Mouse (Mus musculus) neural tube, embryonic 12.5 days (tissue): Measurements from ENCODE around the gene Washc4. TPM values are rescaled to one million over a fixed set of nuclear protein-coding genes. Genes with fewer than 3 reads are reported as not detected.

Experiments used
- ATAC-seq: fragments of 200-750 bp; cut with Nextera tagmentation; 2 replicates; pipeline ENCODE4 v1.8.0; 2017; ENCODE audit warnings: low read depth, mild to moderate bottlenecking, moderate TSS enrichment, moderate library complexity; ENCODE audit not compliant: low FRiP score
- H3K27ac ChIP-seq: fragments of 300-500 bp; sonication (generic); 2 replicates; pipeline ENCODE4 v1.5.1; 2016
- H3K27me3 ChIP-seq: fragments of 300-500 bp; sonication (generic); replicated peaks from 2 replicates; pipeline ENCODE4 v1.6.1; 2016; ENCODE audit warnings: mild to moderate bottlenecking
- H3K36me3 ChIP-seq: fragments of 300-500 bp; sonication (generic); 2 replicates; pipeline ENCODE4 v1.6.1; 2016; ENCODE audit warnings: mild to moderate bottlenecking
- H3K4me1 ChIP-seq: fragments of 300-500 bp; sonication (generic); 2 replicates; pipeline ENCODE4 v1.6.1; 2016
- H3K4me2 ChIP-seq: fragments of 300-500 bp; sonication (generic); replicated peaks from 2 replicates; pipeline ENCODE4 v1.6.1; 2016; ENCODE audit warnings: mild to moderate bottlenecking
- H3K4me3 ChIP-seq: fragments of 300-500 bp; sonication (generic); 2 replicates; pipeline ENCODE4 v1.5.1; 2016
- H3K9ac ChIP-seq: fragments of 300-500 bp; sonication (generic); 2 replicates; pipeline ENCODE4 v1.6.1; 2016; ENCODE audit warnings: mild to moderate bottlenecking
- H3K9me3 ChIP-seq: fragments of 300-500 bp; sonication (generic); 2 replicates; pipeline ENCODE4 v1.6.1; 2016; ENCODE audit warnings: mild to moderate bottlenecking
- WGBS: fragments of 180-500 bp; shearing (Covaris S2); methylation state at CpG from one replicate; pipeline ENCODE4 v1.1.7; 2016; 5-methylcytosine and 5-hydroxymethylcytosine counted together
- polyA plus RNA-seq: library from polyadenylated mRNA; unstranded; fragments of >200 nt; fragmentation: Nextera tagmentation; extraction: Ambion mirVana; gene quantifications from 2 replicates; pipeline ENCODE4 v1.2.1, GENCODE M21; 2016

Gene Washc4
- polyA plus RNA-seq, 1 experiment from 2014 or later, result 36.8 TPM

DNA sequence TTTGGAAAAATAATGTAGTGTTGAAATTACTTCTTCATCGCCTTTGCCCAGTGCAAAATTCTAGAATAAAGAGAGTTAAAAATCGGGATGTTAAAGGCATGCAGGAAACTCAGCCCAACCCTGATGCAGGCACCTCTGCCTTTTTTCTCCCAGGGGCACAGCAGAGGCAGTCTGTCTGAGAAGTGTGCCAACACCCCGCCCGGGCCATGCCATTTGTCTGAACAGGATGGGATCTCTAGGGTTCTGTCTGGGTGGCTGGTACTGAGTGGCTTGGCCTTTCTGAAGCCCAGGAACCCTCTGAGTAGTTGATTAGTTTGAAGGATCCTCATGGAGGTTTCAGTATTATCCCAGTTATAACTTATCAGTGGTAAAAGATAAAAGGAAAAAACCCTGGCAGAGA lies 84.7 kb downstream of the Washc4 start:
- Histone ChIP-seq H3K9me3 (no peaks in the 10 kb centered on the region), H3K36me3 (peaks cover 36% of the 10 kb centered on the region), H3K27ac (no peak overlapping the region), H3K4me1 (no peaks in the 10 kb centered on the region), H3K27me3 (no peaks in the 10 kb centered on the region), H3K4me3 (no peak overlapping the region), H3K4me2 (no peak overlapping the region), H3K9ac (no peak overlapping the region)
- ATAC-seq, result no peak
- 94% methylated on average over 4 of the region's 4 CpGs for WGBS

- ATAC-seq, result no peak
- Histone ChIP-seq H3K27me3 (no peaks in the 10 kb centered on the region), H3K36me3 (peaks cover 33% of the 10 kb centered on the region), H3K27ac (no peak overlapping the region), H3K4me2 (no peak overlapping the region), H3K9ac (no peak overlapping the region), H3K4me3 (no peak overlapping the region), H3K9me3 (no peaks in the 10 kb centered on the region), H3K4me1 (0 out of 2 replicates have a peak, but pooled peaks cover under 1% of the 10 kb centered on the region)
- WGBS, result 92% methylated on average over 12 of the region's 12 CpGs
Measured at GRCm38 (mm10) chr10:83629190-83629781, 85.7 kb downstream of the Washc4 start.

GRCm38 (mm10) chr10:83629878-83630277 lies 86.3 kb downstream of the Washc4 start:
- no peak overlapping the region for H3K4me2 ChIP-seq
- no peak overlapping the region for H3K27ac ChIP-seq
- WGBS, result 96% methylated on average over 5 of the region's 5 CpGs
- H3K36me3 ChIP-seq, result peaks cover 27% of the 10 kb centered on the region
- ATAC-seq, result no peak
- H3K4me3 ChIP-seq, result no peak overlapping the region
- H3K27me3 ChIP-seq, result no peaks in the 10 kb centered on the region
- H3K9ac ChIP-seq, result no peak overlapping the region
- H3K4me1 ChIP-seq, result peaks cover 6% of the 10 kb centered on the region
- no peaks in the 10 kb centered on the region for H3K9me3 ChIP-seq

- Histone ChIP-seq H3K9me3 (no peaks in the 10 kb centered on the region), H3K9ac (no peak overlapping the region), H3K4me3 (no peak overlapping the region), H3K4me1 (peaks cover 10% of the 10 kb centered on the region), H3K36me3 (peaks cover 26% of the 10 kb centered on the region), H3K27me3 (no peaks in the 10 kb centered on the region), H3K27ac (no peak overlapping the region), H3K4me2 (no peak overlapping the region)
- ATAC-seq, result no peak
- 65% methylated on average over 3 of the region's 3 CpGs for WGBS
Measured at GRCm38 (mm10) chr10:83630899-83631298, 87.3 kb downstream of the Washc4 start.

GRCm38 (mm10) chr10:83631775-83632174 lies 88.2 kb downstream of the Washc4 start:
- H3K4me2 ChIP-seq, result no peak overlapping the region
- H3K4me3 ChIP-seq, result no peak overlapping the region
- no peaks in the 10 kb centered on the region for H3K27me3 ChIP-seq
- peaks cover 10% of the 10 kb centered on the region for H3K4me1 ChIP-seq
- no peaks in the 10 kb centered on the region for H3K9me3 ChIP-seq
- H3K9ac ChIP-seq, result no peak overlapping the region
- H3K27ac ChIP-seq, result no peak overlapping the region
- ATAC-seq, result no peak
- peaks cover 26% of the 10 kb centered on the region for H3K36me3 ChIP-seq
- 86% methylated on average over 10 of the region's 10 CpGs for WGBS

DNA sequence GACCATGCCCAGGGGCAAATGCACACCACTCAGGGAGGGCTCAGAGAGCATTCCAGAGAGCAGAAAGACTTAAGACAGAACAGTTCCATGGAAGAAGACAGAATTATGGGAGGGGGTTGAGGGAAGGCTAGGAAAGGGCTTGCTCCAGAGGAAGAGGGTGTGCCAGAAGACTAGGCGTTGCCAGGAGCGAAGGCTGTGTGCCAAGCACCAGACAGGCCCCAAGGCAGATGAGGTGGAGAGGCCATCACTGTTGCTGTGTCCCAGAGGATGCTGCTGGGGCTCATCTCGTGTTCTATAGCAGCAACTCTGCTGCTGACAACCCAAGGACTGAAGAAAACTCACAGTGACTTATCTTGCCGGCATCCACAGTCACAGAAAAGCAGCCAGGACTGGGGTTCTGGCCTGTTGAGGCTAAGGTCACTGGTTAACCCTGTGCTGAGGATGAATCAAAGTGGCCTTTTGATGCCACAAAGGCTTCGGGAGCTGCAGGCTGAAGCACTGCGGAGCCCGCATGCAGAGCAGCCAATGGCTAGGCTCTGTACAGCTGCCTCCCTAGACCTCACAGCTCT lies 89.3 kb downstream of the Washc4 start:
- Histone ChIP-seq H3K27ac (no peak overlapping the region), H3K36me3 (peaks cover 22% of the 10 kb centered on the region), H3K9ac (0 out of 2 replicates have a peak overlapping the region, but pooled peaks have one; percentile 3), H3K9me3 (no peaks in the 10 kb centered on the region), H3K4me2 (no peak overlapping the region), H3K27me3 (no peaks in the 10 kb centered on the region), H3K4me1 (peaks cover 10% of the 10 kb centered on the region), H3K4me3 (no peak overlapping the region)
- ATAC-seq, result no peak
- WGBS, result 81% methylated on average over 7 of the region's 7 CpGs

DNA sequence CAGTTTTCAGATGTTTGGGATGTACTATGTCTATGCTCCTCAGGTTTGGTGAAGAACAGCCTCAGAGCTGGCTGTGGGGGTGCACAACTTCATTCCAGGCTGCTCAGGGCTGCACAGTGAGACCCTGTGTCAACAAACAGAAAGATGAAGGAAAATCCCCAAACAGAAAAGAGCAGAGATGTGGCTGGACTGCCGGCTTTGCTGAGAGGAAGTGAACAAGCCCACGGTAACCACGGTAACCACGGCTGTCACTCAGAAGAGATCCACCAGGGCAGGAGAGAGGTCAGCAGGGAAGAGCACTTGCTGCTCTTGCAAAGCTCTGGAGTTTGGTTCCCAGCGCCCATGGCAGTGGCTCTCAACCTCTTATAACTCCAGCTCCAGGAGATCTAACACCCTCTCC lies 90.9 kb downstream of the Washc4 start:
- no peak overlapping the region for H3K27ac ChIP-seq
- H3K4me3 ChIP-seq, result no peak overlapping the region
- H3K9me3 ChIP-seq, result no peaks in the 10 kb centered on the region
- peaks cover 17% of the 10 kb centered on the region for H3K36me3 ChIP-seq
- H3K4me1 ChIP-seq, result peaks cover 10% of the 10 kb centered on the region
- no peaks in the 10 kb centered on the region for H3K27me3 ChIP-seq
- H3K4me2 ChIP-seq, result no peak overlapping the region
- no peak overlapping the region for H3K9ac ChIP-seq
- no peak for ATAC-seq
- 45% methylated on average over 5 of the region's 5 CpGs for WGBS

GRCm38 (mm10) chr10:83636191-83636590 lies 92.6 kb downstream of the Washc4 start:
- H3K4me2 ChIP-seq, result no peak overlapping the region
- peaks cover 10% of the 10 kb centered on the region for H3K4me1 ChIP-seq
- peaks cover 15% of the 10 kb centered on the region for H3K36me3 ChIP-seq
- H3K27ac ChIP-seq, result no peak overlapping the region
- H3K9me3 ChIP-seq, result no peaks in the 10 kb centered on the region
- 94% methylated on average over 2 of the region's 2 CpGs for WGBS
- H3K4me3 ChIP-seq, result no peak overlapping the region
- no peaks in the 10 kb centered on the region for H3K27me3 ChIP-seq
- H3K9ac ChIP-seq, result no peak overlapping the region
- no peak for ATAC-seq

GRCm38 (mm10) chr10:83637295-83637694 lies 93.7 kb downstream of the Washc4 start:
- no peak for ATAC-seq
- Histone ChIP-seq H3K4me3 (no peak overlapping the region), H3K4me2 (no peak overlapping the region), H3K9me3 (no peaks in the 10 kb centered on the region), H3K27ac (no peak overlapping the region), H3K9ac (no peak overlapping the region), H3K4me1 (peaks cover 10% of the 10 kb centered on the region), H3K36me3 (peaks cover 7% of the 10 kb centered on the region; the same call in 1 of the 2 replicates), H3K27me3 (no peaks in the 10 kb centered on the region)
- WGBS, result 54% methylated on average over 6 of the region's 6 CpGs

DNA sequence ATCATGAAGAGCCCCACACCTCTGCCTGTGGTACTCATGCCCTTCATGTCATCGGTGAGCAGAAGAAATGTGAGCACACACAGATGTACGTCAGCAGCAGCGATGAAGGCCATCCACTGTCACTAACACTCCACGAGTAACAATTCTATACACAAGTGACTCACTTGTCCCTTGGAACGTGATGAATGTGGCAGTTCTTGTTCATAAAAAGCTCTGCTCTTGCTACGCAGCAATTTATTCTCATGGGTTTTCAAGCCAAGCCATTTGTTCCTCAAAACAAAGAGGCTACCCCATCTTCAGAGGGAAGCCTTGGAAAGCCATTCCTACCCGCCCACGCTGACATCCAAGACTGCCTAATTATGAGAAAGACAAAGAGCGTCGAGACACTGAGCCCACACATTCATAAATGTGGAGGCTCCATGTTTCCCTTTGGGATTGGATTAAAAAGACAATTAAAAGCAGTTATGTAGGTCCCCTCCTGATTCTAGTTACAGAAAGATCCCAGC lies 96.4 kb downstream of the Washc4 start:
- Histone ChIP-seq H3K9ac (no peak overlapping the region), H3K9me3 (no peaks in the 10 kb centered on the region), H3K4me3 (no peak overlapping the region), H3K4me1 (peaks cover 14% of the 10 kb centered on the region), H3K36me3 (0 out of 2 replicates have a peak, but pooled peaks cover 4% of the 10 kb centered on the region), H3K27me3 (no peaks in the 10 kb centered on the region), H3K4me2 (no peak overlapping the region), H3K27ac (no peak overlapping the region)
- no peak for ATAC-seq
- 68% methylated on average over 10 of the region's 10 CpGs for WGBS

GRCm38 (mm10) chr10:83641641-83642040 lies 98.1 kb downstream of the Washc4 start:
- H3K4me1 ChIP-seq, result peaks cover 25% of the 10 kb centered on the region
- H3K9ac ChIP-seq, result no peak overlapping the region
- no peaks in the 10 kb centered on the region for H3K9me3 ChIP-seq
- no peak overlapping the region for H3K4me2 ChIP-seq
- H3K36me3 ChIP-seq, result 0 out of 2 replicates have a peak, but pooled peaks cover 4% of the 10 kb centered on the region
- 82% methylated on average over 3 of the region's 3 CpGs for WGBS
- no peaks in the 10 kb centered on the region for H3K27me3 ChIP-seq
- no peak for ATAC-seq
- H3K4me3 ChIP-seq, result no peak overlapping the region
- H3K27ac ChIP-seq, result no peak overlapping the region

DNA sequence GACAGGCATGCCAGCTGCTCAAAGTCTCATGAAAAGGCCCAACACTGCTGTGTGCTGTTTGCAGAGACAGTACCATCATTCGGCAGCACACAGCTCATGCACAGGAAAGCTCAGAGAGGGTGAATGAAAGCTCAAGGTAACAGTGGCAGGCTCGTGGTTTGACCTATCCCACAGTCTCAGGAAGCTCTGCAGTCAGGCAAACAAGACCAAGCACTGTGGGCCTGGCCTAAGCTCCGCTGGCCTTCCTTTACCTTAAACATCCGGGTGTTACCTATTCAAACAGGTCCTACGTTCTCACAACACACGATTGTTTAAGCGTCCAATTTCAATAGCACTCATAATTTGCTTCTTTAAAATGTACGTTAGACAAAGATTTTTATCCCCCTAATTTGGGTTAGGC lies 100.6 kb downstream of the Washc4 start:
- Histone ChIP-seq H3K9ac (no peak overlapping the region), H3K4me3 (no peak overlapping the region), H3K36me3 (0 out of 2 replicates have a peak, but pooled peaks cover 1% of the 10 kb centered on the region), H3K4me2 (no peak overlapping the region), H3K27ac (no peak overlapping the region), H3K27me3 (no peaks in the 10 kb centered on the region), H3K9me3 (no peaks in the 10 kb centered on the region), H3K4me1 (peaks cover 36% of the 10 kb centered on the region)
- 86% methylated on average over 8 of the region's 8 CpGs for WGBS
- ATAC-seq, result no peak
